Mouse (Mus musculus) forebrain, embryonic 10.5 days (tissue): Measurements from ENCODE around the gene Sgpl1. TPM values are rescaled to one million over a fixed set of nuclear protein-coding genes. Genes with fewer than 3 reads are reported as not detected.

Source experiments
- DNase-seq: peaks from one replicate; pipeline ENCODE4 v3.0.0-alpha.2; 2017; ENCODE audit warnings: low spot score; ENCODE audit errors: extremely low spot score
- H3K27ac ChIP-seq: fragments of 300-500 bp; sonication (generic); 2 replicates; pipeline ENCODE4 v1.5.1; 2016; ENCODE audit warnings: mild to moderate bottlenecking
- H3K27me3 ChIP-seq: fragments of 300-500 bp; sonication (generic); 2 replicates; pipeline ENCODE4 v1.6.1; 2016; ENCODE audit warnings: mild to moderate bottlenecking; ENCODE audit not compliant: poor library complexity, severe bottlenecking
- H3K36me3 ChIP-seq: fragments of 300-500 bp; sonication (generic); replicated peaks from 2 replicates; pipeline ENCODE4 v1.6.1; 2016; ENCODE audit warnings: mild to moderate bottlenecking, moderate library complexity
- H3K4me1 ChIP-seq: fragments of 300-500 bp; sonication (generic); 2 replicates; pipeline ENCODE4 v1.6.1; 2016
- H3K4me3 ChIP-seq: fragments of 300-500 bp; sonication (generic); 2 replicates; pipeline ENCODE4 v1.5.1; 2016; ENCODE audit warnings: mild to moderate bottlenecking, moderate library complexity
- H3K9me3 ChIP-seq: fragments of 300-500 bp; sonication (generic); 2 replicates; pipeline ENCODE4 v1.6.1; 2016; ENCODE audit warnings: mild to moderate bottlenecking, moderate library complexity
- WGBS: fragments of 180-500 bp; shearing (Covaris S2); methylation state at CpG from one replicate; pipeline ENCODE4 v1.1.7; 2016; 5-methylcytosine and 5-hydroxymethylcytosine counted together
- microRNA-seq: library from miRNA; unstranded; fragments of <30 nt; microRNA quantifications from one replicate; pipeline ENCODE4, GENCODE M21; 2017
- polyA plus RNA-seq: library from polyadenylated mRNA; unstranded; fragments of >200 nt; fragmentation: Nextera tagmentation; extraction: Ambion mirVana; gene quantifications from 2 replicates; pipeline ENCODE4 v1.2.1, GENCODE M21; 2016

The Sgpl1 gene
- polyA plus RNA-seq, 1 experiment from 2014 or later = 58.3 TPM

GRCm38 (mm10) chr10:61068436-61069192, 78.9 kb downstream of the Sgpl1 start:
- 6% methylated on average over 8 of the region's 8 CpGs for WGBS
- DNase-seq = peak; percentile 58
- peaks cover 36% of the 10 kb centered on the region for H3K27me3 ChIP-seq
- H3K9me3 ChIP-seq = no peaks in the 10 kb centered on the region
- peak overlapping the region; percentile 28; the same call in 1 of the 2 replicates for H3K4me3 ChIP-seq
- peak overlapping the region; percentile 49; the same call in 1 of the 2 replicates for H3K27ac ChIP-seq
- peaks cover 52% of the 10 kb centered on the region for H3K4me1 ChIP-seq
- no peaks in the 10 kb centered on the region for H3K36me3 ChIP-seq

GRCm38 (mm10) chr10:61065287-61066005, 82.1 kb downstream of the Sgpl1 start:
- Histone ChIP-seq H3K4me3 (peak overlapping the region; percentile 35), H3K4me1 (peaks cover 49% of the 10 kb centered on the region), H3K36me3 (no peaks in the 10 kb centered on the region), H3K27me3 (peaks cover 20% of the 10 kb centered on the region), H3K9me3 (no peaks in the 10 kb centered on the region), H3K27ac (peak overlapping the region; percentile 82)
- no peak for DNase-seq
- 55% methylated on average over 13 of the region's 13 CpGs for WGBS

GRCm38 (mm10) chr10:61064635-61065034, 82.9 kb downstream of the Sgpl1 start:
- WGBS = 3% methylated on average over 8 of the region's 8 CpGs
- no peaks in the 10 kb centered on the region for H3K9me3 ChIP-seq
- H3K27ac ChIP-seq = peak overlapping the region; percentile 82
- peaks cover 53% of the 10 kb centered on the region for H3K4me1 ChIP-seq
- DNase-seq = peak; percentile 76
- H3K36me3 ChIP-seq = no peaks in the 10 kb centered on the region
- peaks cover 17% of the 10 kb centered on the region for H3K27me3 ChIP-seq
- peak overlapping the region; percentile 35 for H3K4me3 ChIP-seq

GRCm38 (mm10) chr10:61063271-61063864, 84.1 kb downstream of the Sgpl1 start:
- WGBS = 71% methylated on average over 10 of the region's 10 CpGs
- Histone ChIP-seq H3K27me3 (peaks cover 11% of the 10 kb centered on the region), H3K4me1 (peaks cover 46% of the 10 kb centered on the region), H3K27ac (no peak overlapping the region), H3K36me3 (no peaks in the 10 kb centered on the region), H3K4me3 (no peak overlapping the region), H3K9me3 (no peaks in the 10 kb centered on the region)
- DNase-seq = no peak

- Histone ChIP-seq H3K36me3 (no peaks in the 10 kb centered on the region), H3K4me1 (peaks cover 27% of the 10 kb centered on the region), H3K9me3 (peaks cover 18% of the 10 kb centered on the region), H3K27ac (no peak overlapping the region), H3K27me3 (peaks cover 4% of the 10 kb centered on the region; the same call in 1 of the 2 replicates), H3K4me3 (no peak overlapping the region)
- DNase-seq = no peak
- 41% methylated on average over 6 of the region's 6 CpGs for WGBS
These were observed 87.9 kb downstream of the Sgpl1 start for GRCm38 (mm10) chr10:61059543-61060110.

GRCm38 (mm10) chr10:61059101-61059500, 88.4 kb downstream of the Sgpl1 start:
- WGBS = no CpG with 5 or more reads among the region's 1 CpGs
- H3K36me3 ChIP-seq = no peaks in the 10 kb centered on the region
- peaks cover 22% of the 10 kb centered on the region for H3K4me1 ChIP-seq
- H3K27me3 ChIP-seq = peaks cover 9% of the 10 kb centered on the region
- H3K4me3 ChIP-seq = no peak overlapping the region
- no peak overlapping the region for H3K27ac ChIP-seq
- peaks cover 18% of the 10 kb centered on the region for H3K9me3 ChIP-seq
- no peak for DNase-seq

GRCm38 (mm10) chr10:61056661-61057060, 90.8 kb downstream of the Sgpl1 start:
- 96% methylated on average over 7 of the region's 7 CpGs for WGBS
- no peak for DNase-seq
- H3K9me3 ChIP-seq = peaks cover 18% of the 10 kb centered on the region
- H3K36me3 ChIP-seq = no peaks in the 10 kb centered on the region
- peaks cover 12% of the 10 kb centered on the region for H3K4me1 ChIP-seq
- no peak overlapping the region for H3K27ac ChIP-seq
- H3K4me3 ChIP-seq = no peak overlapping the region
- peaks cover 26% of the 10 kb centered on the region for H3K27me3 ChIP-seq

- DNase-seq = peak; percentile 75
- Histone ChIP-seq H3K4me3 (no peak overlapping the region), H3K27ac (no peak overlapping the region), H3K27me3 (peaks cover 41% of the 10 kb centered on the region), H3K4me1 (peaks cover 7% of the 10 kb centered on the region; the same call in 1 of the 2 replicates), H3K36me3 (no peaks in the 10 kb centered on the region), H3K9me3 (peaks cover 11% of the 10 kb centered on the region)
- 60% methylated on average over 14 of the region's 14 CpGs for WGBS
These were observed 95.4 kb downstream of the Sgpl1 start for GRCm38 (mm10) chr10:61051993-61052613.

Small RNA genes within 50 kb of the gene (microRNA-seq; reads per million reads assigned to microRNA genes)
- gene Gm44308 = not detected

Other genes starting within 250 kb of the Sgpl1 start
- gene Pcbd1, start 58.4 kb downstream of the Sgpl1 start, polyA plus RNA-seq = 22.0 and 22.1 TPM in 2 replicates
- not detected in 2 replicates for gene Tbata, start 24.3 kb upstream of the Sgpl1 start, polyA plus RNA-seq
- gene Adamts14, start 125.7 kb upstream of the Sgpl1 start, polyA plus RNA-seq = 0.27 and 0.30 TPM in 2 replicates
- not detected in 2 replicates for gene Prf1, start 150.1 kb upstream of the Sgpl1 start, polyA plus RNA-seq
- gene Pald1, start 235.8 kb upstream of the Sgpl1 start, polyA plus RNA-seq = 36.0 and 36.2 TPM in 2 replicates